Mouse (Mus musculus) embryonic stem cell, embryonic (primary cell): ENCODE measurements around the gene Cpne4.

ENCODE experiments used
- CTCF ChIA-PET, 4 experiments: fragments of 300-600 bp in 2 of 4; fragments of 350-600 bp in 2 of 4; sonication (Branson Sonifier 250); formaldehyde crosslinking; loops; one replicate each; lab custom pipeline; 2022; ENCODE audit warnings: inconsistent platforms in 2 of 4; lab: Charles Lee
- POLR2A ChIA-PET, 4 experiments: fragments of 300-600 bp in 2 of 4; fragments of 350-600 bp in 2 of 4; sonication (Branson Sonifier 250); formaldehyde crosslinking; loops; one replicate each; lab custom pipeline; 2022; ENCODE audit warnings: antibody characterized with exemption in 4 of 4, inconsistent platforms in 1 of 4; lab: Charles Lee

Cpne4 gene

GRCm38 (mm10) chr9:105072991-105073748 lies 526.1 kb downstream of the Cpne4 start:
- ChIA-PET CTCF (no interaction called here), POLR2A (interaction anchor here in 1 of 4 experiments (0.8 kb wide), 1 partner anchor 322 kb away, joined by 3 read pairs; the partner anchor contains the start of genes Aste1 and Nek11)

- ChIA-PET CTCF (no interaction called here), POLR2A (no interaction called here)
Observed at GRCm38 (mm10) chr9:105074851-105075250, 527.8 kb downstream of the Cpne4 start.

GRCm38 (mm10) chr9:105076756-105077424 lies 529.8 kb downstream of the Cpne4 start:
- ChIA-PET CTCF (no interaction called here), POLR2A (no interaction called here)

GRCm38 (mm10) chr9:105078460-105078859 lies 531.4 kb downstream of the Cpne4 start:
- POLR2A ChIA-PET = interaction anchor here in 3 of 4 experiments (0.5 to 1.4 kb wide), 3 partner anchors 9 to 22 kb away, joined by 3 to 5 read pairs (median 4); no protein-coding TSS in a partner anchor
- CTCF ChIA-PET = no interaction called here

- ChIA-PET POLR2A (interaction anchor here in 1 of 4 experiments (1.3 kb wide), 1 partner anchor 11 kb away, joined by 3 read pairs; no protein-coding TSS in a partner anchor), CTCF (no interaction called here)
Observed at GRCm38 (mm10) chr9:105080246-105080645, 533.2 kb downstream of the Cpne4 start.
